Mouse (Mus musculus) gastrocnemius, adult 2 months (tissue): ENCODE measurements around the gene Ramp3. TPM values are rescaled to one million over a fixed set of nuclear protein-coding genes. Genes with fewer than 3 reads are reported as not detected.

ENCODE experiments used
- DNase-seq: peaks from one replicate; pipeline ENCODE4 v3.0.0; 2022
- H3K27ac ChIP-seq: fragments of 200-600 bp; 2 replicates; pipeline ENCODE4 v1.8.1; 2022; ENCODE audit warnings: mild to moderate bottlenecking
- H3K4me3 ChIP-seq: fragments of 200-600 bp; 2 replicates; pipeline ENCODE4 v1.8.1; 2022; ENCODE audit warnings: mild to moderate bottlenecking, moderate library complexity
- CTCF ChIP-seq: fragments of 200-600 bp; IDR thresholded peaks from 2 replicates; pipeline ENCODE4 v1.8.1; 2022; ENCODE audit warnings: antibody characterized with exemption, mild to moderate bottlenecking, moderate library complexity
- intact Hi-C: fragments of 180-260 bp; cut with DNase I; formaldehyde crosslinking; loops from one replicate; pipeline ENCODE4 v1.15.1; 2025
- long read RNA-seq, 2 experiments: library from polyadenylated mRNA; stranded (forward); transcript quantifications; one replicate each; pipeline ENCODE4 v2.0.0; 2021
- total RNA-seq, 2 experiments: library from RNA; stranded (reverse); gene quantifications; 2 replicates each; pipeline ENCODE4 v1.2.3; 2021

Gene Ramp3
- 1 to 10 TPM in 1 of 2 experiments, under 1 TPM in 1; 0.46 to 1.2 TPM for total RNA-seq
- long read RNA-seq, experiment 1 = 0 reads
- long read RNA-seq, experiment 2, partial matches to known transcripts = 0 of 2 reads
- long read RNA-seq, experiment 2, other reads (novel, unspliced or antisense) = 0 of 2 reads

DNA sequence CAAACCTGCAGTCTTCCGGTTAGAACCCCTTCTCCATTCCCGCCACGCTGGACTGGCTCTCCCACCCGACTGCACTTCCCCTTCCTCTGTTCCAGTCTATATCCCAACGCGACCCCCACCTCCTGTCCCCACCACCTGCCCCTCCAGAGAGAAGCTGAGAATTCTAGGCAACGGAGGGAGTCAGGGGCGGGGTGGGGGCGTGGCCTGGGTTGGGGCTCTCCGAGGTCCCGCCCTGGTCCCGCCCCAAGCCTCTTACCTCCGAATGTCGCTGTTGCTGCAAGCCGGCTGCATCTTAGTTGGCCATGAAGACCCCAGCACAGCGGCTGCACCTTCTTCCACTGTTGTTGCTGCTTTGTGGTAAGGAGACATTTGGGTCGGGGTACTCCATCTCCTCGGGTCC is at the start of gene Ramp3:
Ramp3 (plus strand) TSS at position 251 of the 400 bp plus-strand sequence.
- intact Hi-C loops = loop anchor here (5.0 kb wide), 1 partner anchor 504 kb away; no protein-coding TSS in a partner anchor
- no peak for DNase-seq
- Histone ChIP-seq H3K27ac (no peak within 1 kb of the TSS), H3K4me3 (peak within 1 kb of the TSS; percentile 68)
- no peak for TF ChIP-seq CTCF

DNA sequence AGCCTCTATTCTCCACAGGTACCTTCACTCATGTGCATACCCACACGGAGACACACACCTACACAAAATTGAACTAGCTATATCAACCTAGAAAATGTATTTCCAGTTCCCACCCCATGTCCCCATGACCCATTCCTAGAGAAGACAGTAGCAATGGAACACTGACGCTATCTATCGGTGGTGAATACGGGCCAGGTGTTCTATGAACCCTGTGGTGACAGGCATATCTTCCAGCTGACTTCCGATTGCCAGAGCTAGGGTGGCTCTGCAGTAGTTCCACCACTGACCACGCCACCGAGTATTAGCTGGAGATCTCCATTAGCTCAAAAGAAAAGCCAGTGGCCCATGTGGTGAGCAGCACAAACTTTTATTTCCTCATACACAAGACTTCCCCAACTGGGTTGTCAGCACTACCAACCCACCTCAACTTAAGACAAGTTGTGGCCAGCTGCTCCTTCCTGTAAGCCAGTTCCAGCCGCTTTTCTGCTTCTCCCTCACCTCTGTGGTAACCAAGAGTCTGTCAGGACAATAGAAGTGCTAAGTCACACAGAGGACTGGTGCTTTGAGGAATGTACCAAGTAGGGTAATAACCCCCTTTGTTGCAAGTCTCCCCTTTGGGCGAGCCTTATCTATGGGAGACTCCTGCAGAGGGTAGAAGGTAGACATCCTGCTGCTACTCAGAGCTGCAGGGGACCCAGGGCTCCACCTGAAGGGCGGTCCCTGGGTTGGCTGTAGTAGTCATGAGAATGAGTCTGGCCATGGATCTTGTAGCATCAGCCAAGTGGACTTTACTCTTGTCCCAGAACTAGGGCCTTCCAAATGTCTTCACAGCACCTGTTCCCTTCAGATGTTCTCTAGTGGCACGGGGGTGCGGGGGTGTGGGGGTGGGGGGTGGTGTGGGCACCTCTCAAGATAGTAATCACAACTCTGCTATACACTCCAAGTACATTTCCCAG is 42.8 kb upstream of the Ramp3 start:
- no peak for TF ChIP-seq CTCF
- H3K27ac ChIP-seq = no peak overlapping the region
- intact Hi-C loops = no loop called here
- H3K4me3 ChIP-seq = no peak overlapping the region
- no peak for DNase-seq

DNA sequence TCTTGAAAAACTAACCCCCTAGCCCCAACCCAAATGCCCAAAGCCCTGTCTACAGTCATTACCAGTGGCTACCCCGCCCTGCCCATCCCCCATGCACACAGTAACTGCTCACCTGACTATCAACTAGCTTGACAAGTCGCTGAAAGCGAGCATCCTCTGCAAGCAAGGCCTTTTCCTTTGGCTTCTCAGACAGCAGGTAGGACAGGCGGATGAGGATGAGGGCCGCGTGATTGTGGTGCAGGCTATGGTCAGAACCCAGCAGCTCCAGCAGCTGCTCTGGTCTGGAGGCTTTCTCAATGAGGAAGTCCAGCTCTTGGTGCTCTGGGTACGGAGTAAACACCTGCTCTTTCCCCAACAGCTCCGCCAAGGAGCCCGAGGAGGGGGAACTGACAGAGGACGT is 34.6 kb upstream of the Ramp3 start:
- no peak overlapping the region for H3K27ac ChIP-seq
- intact Hi-C loops = loop anchor here (2.0 kb wide), 1 partner anchor 95 kb away; no protein-coding TSS in a partner anchor
- H3K4me3 ChIP-seq = peak overlapping the region; percentile 96
- no peak for DNase-seq
- TF ChIP-seq CTCF = no peak

DNA sequence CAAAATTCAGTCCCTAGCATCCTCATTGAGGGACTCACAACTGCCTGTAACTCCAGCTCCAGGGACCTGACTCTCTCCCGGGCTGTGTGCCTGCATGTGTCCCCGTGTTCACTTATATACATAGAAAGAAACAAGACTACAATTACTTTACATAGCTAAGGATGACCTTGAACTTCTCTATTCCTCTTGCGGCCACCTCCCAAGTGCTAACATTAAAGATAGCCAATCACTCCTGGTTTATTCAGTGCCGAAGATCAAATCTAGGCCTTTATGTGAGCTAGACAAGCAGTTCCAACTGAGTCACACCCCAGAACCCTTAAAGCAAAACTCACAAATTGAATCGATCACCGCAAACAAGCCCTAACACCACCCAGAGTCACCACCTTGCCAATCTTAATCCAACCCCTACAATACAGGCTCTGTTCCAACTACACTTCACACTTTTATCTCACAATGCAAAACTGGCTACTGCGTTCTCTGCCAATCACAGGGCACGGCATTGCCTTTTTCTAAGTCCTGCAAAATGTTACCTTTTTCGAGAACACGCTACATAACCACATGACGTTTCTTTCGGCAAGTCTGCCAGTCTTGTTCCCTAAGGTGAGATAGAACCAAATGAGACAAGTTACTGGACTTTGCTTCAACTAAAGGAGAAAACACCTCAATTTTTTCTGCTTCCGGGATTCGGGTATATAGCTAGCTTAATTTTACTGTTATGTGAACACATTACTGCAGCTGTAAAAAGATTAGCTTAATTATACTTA is 33.5 kb upstream of the Ramp3 start:
- intact Hi-C loops = loop anchor here (2.0 to 5.0 kb wide), 3 partner anchors 78 to 258 kb away; partner anchors contain the start of gene Ccm2
- peak overlapping the region; percentile 96 for H3K27ac ChIP-seq

DNA sequence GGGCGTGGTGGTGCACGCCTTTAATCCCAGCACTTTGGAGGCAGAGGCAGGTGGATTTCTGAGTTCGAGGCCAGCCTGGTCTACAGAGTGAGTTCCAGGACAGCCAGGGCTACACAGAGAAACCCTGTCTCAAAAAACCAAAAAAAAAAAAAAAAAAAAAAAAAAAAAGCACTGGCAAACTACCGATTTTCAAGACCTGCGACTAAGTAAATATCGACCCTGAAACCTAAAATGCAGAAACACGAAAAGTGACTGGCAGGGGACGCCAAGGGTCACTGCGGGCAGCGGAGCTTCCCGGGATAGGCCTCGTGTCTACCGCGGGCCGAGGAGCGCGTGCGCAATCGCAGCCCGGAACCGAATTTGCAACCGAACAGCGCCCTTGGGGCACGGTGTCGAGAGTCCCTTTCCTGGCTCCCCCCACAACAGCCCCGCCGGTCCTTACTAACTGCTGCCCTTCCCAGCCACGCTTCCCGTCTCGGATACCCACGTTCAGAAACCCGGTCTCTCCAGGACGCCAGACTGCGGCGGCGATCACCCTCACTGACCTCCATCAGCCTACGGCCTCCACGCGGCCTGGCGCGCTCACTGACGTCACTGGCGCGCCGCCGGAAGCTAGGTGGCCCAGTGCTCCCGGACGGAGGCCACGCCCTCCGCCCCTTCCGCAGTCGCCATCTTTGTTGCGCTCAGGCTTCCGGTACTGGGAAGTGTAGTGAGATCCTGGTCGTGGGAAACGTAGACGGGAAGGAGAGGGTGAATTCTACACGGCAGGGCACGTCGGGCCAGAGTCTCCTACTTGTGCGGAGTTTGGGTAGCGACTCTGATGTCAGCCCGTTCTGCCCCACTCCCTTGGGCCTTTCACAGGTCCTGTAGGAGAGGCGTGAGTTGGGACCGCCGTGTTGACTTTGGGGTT is 32.6 kb upstream of the Ramp3 start, which contains the start of gene Tbrg4:
Tbrg4 (minus strand) TSS at position 590 of the 910 bp plus-strand sequence.
- no peak for TF ChIP-seq CTCF
- H3K27ac ChIP-seq = peak within 1 kb of the TSS; percentile 96
- H3K4me3 ChIP-seq = peak within 1 kb of the TSS; percentile 96
- peak; percentile 96 for DNase-seq
- intact Hi-C loops = loop anchor here (2.0 to 5.0 kb wide), 3 partner anchors 78 to 258 kb away; partner anchors contain the start of gene Ccm2

More for the DNA sequence above, 33.5 kb upstream of the Ramp3 start:
- H3K4me3 ChIP-seq = peak overlapping the region; percentile 96
- no peak for DNase-seq
- TF ChIP-seq CTCF = no peak

DNA sequence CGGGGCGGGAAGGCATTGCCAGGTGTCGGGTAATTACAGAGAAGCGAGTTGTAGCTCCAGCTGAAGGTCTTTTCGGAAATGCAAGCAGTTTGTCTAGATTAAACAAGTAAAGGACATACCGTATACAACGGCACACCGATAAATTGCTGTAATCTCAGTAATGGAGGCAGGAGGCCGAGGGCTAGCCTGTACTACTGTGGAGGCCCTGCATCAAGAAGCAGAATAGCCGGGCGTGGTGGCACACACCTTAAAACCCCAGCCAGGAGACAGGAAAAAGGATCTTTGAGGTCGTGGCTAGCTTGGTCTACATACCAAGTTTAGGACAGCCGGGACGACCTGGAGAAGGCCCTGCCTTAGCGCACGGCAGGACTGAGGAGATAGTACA is 31.9 kb upstream of the Ramp3 start:
- no peak for TF ChIP-seq CTCF
- intact Hi-C loops = loop anchor here (5.0 kb wide), 2 partner anchors 79 to 259 kb away; partner anchors contain the start of gene Ccm2
- Histone ChIP-seq H3K27ac (peak overlapping the region; percentile 96), H3K4me3 (peak overlapping the region; percentile 96)
- DNase-seq = no peak

DNA sequence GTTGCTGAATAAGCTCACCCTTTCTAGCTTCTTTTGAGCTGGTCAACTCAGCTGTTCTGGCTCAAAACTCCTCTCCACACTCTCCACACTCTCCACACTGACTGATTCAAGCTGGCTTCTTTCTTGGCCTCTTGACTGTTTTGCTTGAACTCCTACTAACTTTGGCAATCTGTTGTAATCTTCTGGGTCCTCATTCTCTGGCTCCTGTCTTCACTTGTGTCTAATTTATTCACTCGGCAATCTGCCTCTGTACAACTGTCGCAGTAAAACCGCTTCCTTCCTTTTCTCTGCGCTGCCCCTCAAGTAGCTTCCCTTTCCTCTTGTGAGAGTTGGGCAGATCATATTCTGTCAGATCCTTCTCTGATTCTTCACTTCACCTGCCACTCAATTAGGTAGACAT is 30.6 kb upstream of the Ramp3 start:
- intact Hi-C loops = loop anchor here (2.0 to 5.0 kb wide), 3 partner anchors 80 to 260 kb away; partner anchors contain the start of gene Ccm2
- no peak for TF ChIP-seq CTCF
- Histone ChIP-seq H3K4me3 (no peak overlapping the region), H3K27ac (no peak overlapping the region)
- no peak for DNase-seq

DNA sequence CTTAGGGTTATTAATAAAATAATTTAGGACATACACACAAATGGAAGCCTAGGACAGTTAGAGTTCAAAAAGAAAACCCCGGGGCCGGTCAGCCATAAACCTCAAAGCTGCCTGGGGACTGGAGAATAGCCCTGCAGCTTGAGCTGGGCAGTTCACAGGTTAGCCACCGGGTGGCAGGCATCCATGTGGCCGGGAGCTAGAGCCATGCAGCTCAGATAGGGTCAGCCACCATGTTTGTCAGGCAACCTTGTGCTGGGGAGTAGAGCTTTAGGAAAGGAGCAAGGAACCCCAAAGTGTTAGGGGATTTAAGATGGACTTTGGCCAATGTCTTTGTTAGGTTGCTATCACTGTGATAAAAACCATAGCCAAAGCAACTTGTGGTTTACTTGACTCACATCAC is 29.8 kb upstream of the Ramp3 start:
- intact Hi-C loops = loop anchor here (2.0 to 5.0 kb wide), 3 partner anchors 81 to 261 kb away; partner anchors contain the start of gene Ccm2
- DNase-seq = peak; percentile 59

DNA sequence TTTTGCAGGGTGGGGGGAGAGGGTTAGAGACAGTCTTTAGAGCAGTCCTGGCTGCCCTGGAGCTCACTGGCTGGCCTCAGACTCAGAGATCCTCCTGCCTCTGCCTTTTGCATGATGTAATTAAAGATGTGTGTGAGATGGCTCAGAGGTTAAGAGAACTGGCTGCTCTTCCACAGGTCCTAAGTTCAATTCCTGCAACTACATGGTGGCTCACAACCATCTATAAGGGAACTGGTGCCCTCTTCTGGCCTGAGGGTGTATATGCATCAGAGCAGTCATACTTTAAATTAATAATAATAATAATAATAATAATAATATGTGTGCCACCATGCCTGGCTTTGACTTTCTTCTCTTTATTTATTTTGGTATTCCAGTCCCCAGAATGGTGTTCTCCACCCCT is 28.7 kb upstream of the Ramp3 start:
- H3K27ac ChIP-seq = no peak overlapping the region
- TF ChIP-seq CTCF = peak; percentile 67
- H3K4me3 ChIP-seq = no peak overlapping the region
- intact Hi-C loops = loop anchor here (2.0 to 5.0 kb wide), 3 partner anchors 82 to 262 kb away; partner anchors contain the start of gene Ccm2
- no peak for DNase-seq

More for the DNA sequence above, 29.8 kb upstream of the Ramp3 start:
- peak; percentile 69 for TF ChIP-seq CTCF
- Histone ChIP-seq H3K4me3 (no peak overlapping the region), H3K27ac (no peak overlapping the region)

DNA sequence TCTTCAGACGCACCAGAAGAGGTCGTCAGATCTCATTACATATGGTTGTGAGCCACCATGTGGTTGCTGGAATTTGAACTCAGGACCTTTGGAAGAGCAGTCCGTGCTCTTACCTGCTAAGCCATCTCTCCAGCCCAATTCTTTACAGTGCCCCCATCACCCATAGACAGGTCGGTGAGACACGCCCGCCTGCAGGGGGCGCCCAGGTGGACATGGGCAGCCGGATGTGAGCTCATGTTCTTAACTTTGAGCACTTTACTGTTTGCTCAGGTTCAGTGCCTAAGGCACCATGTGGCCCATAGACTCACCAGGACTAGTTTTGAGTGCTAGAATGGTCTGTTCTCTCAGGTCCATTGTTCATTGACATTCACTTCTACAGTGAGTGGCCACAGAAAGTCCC is 22.2 kb upstream of the Ramp3 start:
- no peak overlapping the region for H3K27ac ChIP-seq
- DNase-seq = no peak
- intact Hi-C loops = no loop called here
- H3K4me3 ChIP-seq = no peak overlapping the region
- TF ChIP-seq CTCF = no peak

DNA sequence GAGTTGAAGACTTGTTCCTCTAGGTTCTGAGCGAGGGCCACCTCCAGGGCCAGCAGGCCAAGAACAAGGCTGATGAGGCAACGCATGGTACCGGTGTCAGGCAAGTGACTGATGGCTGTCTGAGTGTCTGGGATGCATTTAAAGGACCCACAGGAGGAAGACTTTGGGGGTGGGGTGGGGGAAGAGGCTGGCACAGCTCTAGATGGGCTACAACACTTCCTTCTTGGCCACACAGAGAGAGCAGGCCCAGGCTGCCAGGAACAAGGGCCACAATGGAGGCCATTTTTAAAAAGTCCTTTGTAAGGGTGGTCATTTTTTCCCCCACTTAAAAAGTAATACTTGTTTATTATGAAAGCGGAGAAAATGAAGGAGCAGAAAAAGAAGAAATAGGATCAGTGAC is 19.8 kb upstream of the Ramp3 start, which contains the start of gene Wap:
Wap (minus strand) TSS at position 101 of the 400 bp plus-strand sequence.
- no peak for TF ChIP-seq CTCF
- intact Hi-C loops = no loop called here
- DNase-seq = no peak
- no peak within 1 kb of the TSS for H3K27ac ChIP-seq
- H3K4me3 ChIP-seq = no peak within 1 kb of the TSS
